Mouse (Mus musculus) 3T3-L1 (cell line): ENCODE measurements at regions not wholly inside any gene's neighbourhood (a gene's known extent, or its start where the extent isn't known, plus 50 kb on each side); places are given as distances from the start of the nearest gene placed in this dataset.
"Not testable (repeated sequence)": the region's sequence is repeated elsewhere in the genome, so short reads cannot be mapped to it uniquely, and the experiment has no call there.

ENCODE experiments used
- DNase-seq: peaks from one replicate; pipeline ENCODE4 v3.0.0-alpha.2; 2015; ENCODE audit warnings: low read depth, low spot score

GRCm38 (mm10) chr2:51682177-51682576, 54.9 kb downstream of the Tas2r134 start:
- DNase-seq: no peak

GRCm38 (mm10) chr2:51682745-51683144, 55.4 kb downstream of the Tas2r134 start:
- DNase-seq: no peak

GRCm38 (mm10) chr2:51705110-51705509, 77.8 kb downstream of the Tas2r134 start:
- no peak for DNase-seq

- no peak for DNase-seq
Observed at GRCm38 (mm10) chr2:51708701-51709100, 81.4 kb downstream of the Tas2r134 start.

- DNase-seq: no peak
Observed at GRCm38 (mm10) chr2:51712611-51713010, 85.3 kb downstream of the Tas2r134 start.

- DNase-seq: no peak
Observed at GRCm38 (mm10) chr2:51730805-51731204, 103.5 kb downstream of the Tas2r134 start.

- no peak for DNase-seq
Observed at GRCm38 (mm10) chr2:51731703-51732102, 104.4 kb downstream of the Tas2r134 start.

GRCm38 (mm10) chr2:51732355-51732754, 105.0 kb downstream of the Tas2r134 start:
- DNase-seq: no peak

- no peak for DNase-seq
Observed at GRCm38 (mm10) chr2:51733218-51733617, 105.9 kb downstream of the Tas2r134 start.

GRCm38 (mm10) chr2:51736452-51736851, 109.1 kb downstream of the Tas2r134 start:
- peak; percentile 12 for DNase-seq

- no peak for DNase-seq
Observed at GRCm38 (mm10) chr2:51747675-51748319, 120.5 kb downstream of the Tas2r134 start.

- no peak for DNase-seq
Observed at GRCm38 (mm10) chr2:51749247-51749646, 121.9 kb downstream of the Tas2r134 start.

GRCm38 (mm10) chr2:51752941-51753564, 125.7 kb downstream of the Tas2r134 start:
- DNase-seq: no peak

GRCm38 (mm10) chr2:51753565-51754031, 126.3 kb downstream of the Tas2r134 start:
- no peak for DNase-seq

GRCm38 (mm10) chr2:51757361-51757760, 130.1 kb downstream of the Tas2r134 start:
- no peak for DNase-seq

GRCm38 (mm10) chr2:51758093-51758492, 130.8 kb downstream of the Tas2r134 start:
- DNase-seq: no peak

GRCm38 (mm10) chr2:51762866-51763265, 135.6 kb downstream of the Tas2r134 start:
- DNase-seq: no peak

GRCm38 (mm10) chr2:51767507-51768135, 140.3 kb downstream of the Tas2r134 start:
- DNase-seq: no peak

GRCm38 (mm10) chr2:51768298-51769271, 141.3 kb downstream of the Tas2r134 start:
- DNase-seq: no peak

GRCm38 (mm10) chr2:51785169-51785568, 149.8 kb downstream of the Rbm43 start:
- no peak for DNase-seq

- DNase-seq: no peak
Observed at GRCm38 (mm10) chr2:51788896-51789295, 146.1 kb downstream of the Rbm43 start.

GRCm38 (mm10) chr2:51793291-51793690, 141.7 kb downstream of the Rbm43 start:
- DNase-seq: not testable (repeated sequence)
